Mouse (Mus musculus) CD4-positive, CD25-positive, alpha-beta regulatory T cell, adult 2 months (primary cell): ENCODE data around the gene Gmip.

Experiments used
- DNase-seq: peaks from one replicate; pipeline ENCODE4 v3.0.0-alpha.2; 2012; ENCODE audit warnings: low read depth, low spot score

Gmip gene

DNA sequence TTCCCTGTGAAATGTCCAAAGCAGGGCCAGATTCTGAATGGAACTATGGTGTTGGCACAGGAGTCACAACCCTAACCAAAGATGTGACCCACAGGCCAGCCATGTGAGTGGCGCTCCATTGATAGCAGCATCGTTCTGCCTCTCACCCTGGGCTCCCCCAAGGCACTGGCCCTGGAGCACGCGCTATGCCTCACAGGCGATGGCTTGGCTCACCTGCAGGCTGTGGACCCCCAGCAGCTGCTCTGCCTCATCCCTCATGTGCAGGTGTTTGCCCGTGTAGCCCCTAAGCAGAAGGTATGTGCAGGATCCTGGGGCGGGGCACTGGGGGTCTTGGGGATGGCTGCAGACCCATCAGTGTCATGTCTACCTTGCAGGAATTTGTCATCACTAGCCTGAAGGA lies 5.1 kb upstream of the Gmip start:
- DNase-seq = no peak

GRCm38 (mm10) chr8:69804537-69804936 lies 3.9 kb upstream of the Gmip start:
- no peak for DNase-seq

- no peak for DNase-seq
These were observed 3.4 kb upstream of the Gmip start for GRCm38 (mm10) chr8:69805086-69805485.

GRCm38 (mm10) chr8:69805491-69805890 lies 3.0 kb upstream of the Gmip start:
- no peak for DNase-seq

DNA sequence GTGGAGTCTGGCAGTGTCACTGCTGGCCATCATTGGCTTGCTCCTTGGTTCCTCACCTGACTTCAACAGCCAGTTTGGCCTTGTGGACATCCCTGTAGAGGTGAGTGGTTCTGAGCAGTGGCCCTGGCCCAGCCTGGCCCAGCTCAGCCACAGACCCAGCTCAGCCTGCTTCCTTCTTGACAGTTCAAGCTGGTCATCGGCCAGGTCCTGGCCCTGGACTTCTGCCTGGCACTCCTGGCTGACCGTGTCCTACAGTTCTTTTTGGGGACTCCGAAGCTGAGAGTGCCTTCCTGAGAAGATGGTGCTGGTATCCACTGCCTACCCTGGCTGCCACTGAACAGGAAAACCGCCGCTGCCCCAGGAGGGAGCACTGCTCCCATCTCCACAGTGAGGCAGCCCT lies 1.2 kb upstream of the Gmip start:
- DNase-seq = no peak

GRCm38 (mm10) chr8:69808864-69809403 lies 455 bp downstream of the Gmip start:
- peak; percentile 65 for DNase-seq

DNA sequence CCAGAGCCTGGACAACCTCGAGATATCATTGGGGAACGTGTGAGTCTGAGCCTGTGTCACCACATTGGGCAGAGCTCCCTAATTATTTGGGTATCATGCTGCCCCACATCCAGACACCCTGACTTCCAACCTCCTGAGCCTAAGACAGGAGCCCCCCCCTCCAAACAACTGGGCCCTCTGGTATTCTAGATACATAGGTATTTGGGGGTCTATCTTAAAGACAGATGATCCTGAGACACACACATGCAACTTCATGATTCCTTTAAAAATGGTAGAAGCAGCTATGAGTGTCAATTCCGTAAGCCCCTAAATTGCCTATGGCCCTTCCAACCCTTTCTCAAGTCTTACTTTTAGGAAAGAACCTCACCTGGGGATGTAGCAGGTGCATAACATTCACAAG lies 1.3 kb downstream of the Gmip start:
- DNase-seq = no peak

DNA sequence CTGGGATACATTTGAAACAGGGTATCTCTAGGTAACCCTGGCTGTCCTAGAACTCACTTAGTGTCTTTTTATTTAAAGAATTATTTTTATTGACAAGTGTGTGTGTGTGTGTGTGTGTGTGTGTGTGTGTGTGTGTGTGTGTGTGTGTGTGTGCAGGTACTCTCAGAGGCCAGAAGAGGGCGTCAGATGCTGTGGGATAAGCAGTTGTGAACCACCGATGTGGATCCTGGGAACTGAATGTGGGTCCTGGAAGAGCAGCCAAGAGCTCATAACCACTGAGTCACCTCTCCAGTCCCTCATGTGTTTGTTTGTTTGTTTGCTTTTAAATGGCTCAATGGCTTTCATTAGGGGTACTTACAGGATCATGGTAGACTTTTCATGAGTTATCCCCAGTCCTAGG lies 6.4 kb downstream of the Gmip start:
- DNase-seq = no peak

DNA sequence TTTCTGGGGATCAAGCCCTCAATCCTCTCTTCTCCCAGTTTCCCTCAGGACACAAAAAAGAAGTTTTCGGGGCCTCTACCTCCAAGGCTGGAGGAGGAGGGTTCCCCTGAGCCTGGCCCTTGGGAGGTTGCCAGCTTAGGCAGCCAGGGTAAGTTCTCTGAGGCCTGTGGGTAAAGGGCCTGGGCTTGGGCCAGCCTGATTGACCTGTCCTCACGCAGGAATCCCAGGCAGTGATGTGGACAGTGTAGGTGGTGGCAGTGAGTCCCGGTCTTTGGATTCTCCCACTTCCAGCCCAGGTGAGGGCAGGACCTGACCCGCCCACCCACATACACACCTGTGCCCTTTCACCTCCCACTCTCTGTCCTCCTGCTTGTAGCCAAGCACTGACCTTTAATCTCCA lies 6.9 kb downstream of the Gmip start:
- DNase-seq = no peak

DNA sequence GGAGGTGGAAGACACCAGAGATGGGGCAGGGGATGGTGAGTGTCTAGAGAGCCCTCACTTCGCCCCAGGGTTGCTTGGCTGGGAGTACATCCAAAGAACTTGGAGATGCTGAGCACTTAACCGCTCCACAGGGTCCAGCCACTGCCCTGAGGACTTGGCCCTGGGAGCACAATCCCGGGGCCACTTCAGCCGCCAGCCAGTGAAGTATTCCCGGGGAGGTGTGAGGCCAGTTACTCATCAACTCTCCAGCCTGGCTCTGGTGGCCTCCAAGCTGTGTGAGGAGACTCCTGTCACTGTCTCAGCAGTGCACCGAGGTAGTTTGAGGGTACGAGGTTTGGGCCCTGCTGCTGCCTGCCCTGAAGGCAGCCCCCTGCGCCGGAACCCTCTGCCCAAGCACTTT lies 12.0 kb downstream of the Gmip start:
- DNase-seq = no peak

- no peak for DNase-seq
These were observed 13.5 kb downstream of the Gmip start for GRCm38 (mm10) chr8:69821971-69822385.

- DNase-seq = peak; percentile 84
These were observed 14.1 kb downstream of the Gmip start, which contains the start of gene Lpar2 for GRCm38 (mm10) chr8:69822386-69823191. Gene Lpar2, plus strand, starts transcription at chr8:69822429.

- DNase-seq = no peak
These were observed 17.9 kb downstream of the Gmip start for GRCm38 (mm10) chr8:69826371-69826770.

DNA sequence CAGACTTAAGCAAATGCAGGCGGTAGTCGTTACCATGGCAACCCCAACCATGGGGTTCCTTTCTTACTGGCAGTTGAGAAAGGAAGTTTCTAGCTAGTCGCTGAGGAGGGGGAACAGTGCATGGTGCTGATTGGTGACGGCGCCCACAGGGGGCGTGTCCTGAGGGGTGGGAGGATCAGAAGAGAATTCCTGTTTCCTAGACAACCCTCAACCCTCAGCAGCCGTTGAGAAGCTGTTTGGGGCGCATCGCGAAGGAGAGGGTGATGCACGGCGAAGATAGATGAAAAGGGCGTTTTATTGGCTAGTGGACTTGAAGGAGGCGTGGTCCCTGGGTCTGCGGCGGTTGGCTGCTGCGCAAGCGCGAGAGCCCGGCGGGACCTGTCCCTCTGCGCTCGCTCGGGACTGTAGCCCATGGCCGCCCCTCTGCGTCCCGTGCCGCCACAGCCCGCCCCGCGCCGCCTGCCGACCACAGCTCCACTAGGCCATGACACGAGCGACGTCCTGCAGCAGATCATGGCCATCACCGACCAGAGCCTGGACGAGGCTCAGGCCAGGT lies 23.9 kb downstream of the Gmip start, which contains the start of gene Pbx4:
Pbx4 (plus strand) TSS at position 194 of the 556 bp plus-strand sequence.
- peak; percentile 98 for DNase-seq

GRCm38 (mm10) chr8:69837057-69837682 lies 28.7 kb downstream of the Gmip start:
- DNase-seq = no peak

- no peak for DNase-seq
These were observed 38.9 kb downstream of the Gmip start for GRCm38 (mm10) chr8:69847167-69848065.

- DNase-seq = no peak
These were observed 40.5 kb downstream of the Gmip start for GRCm38 (mm10) chr8:69848951-69849350.

DNA sequence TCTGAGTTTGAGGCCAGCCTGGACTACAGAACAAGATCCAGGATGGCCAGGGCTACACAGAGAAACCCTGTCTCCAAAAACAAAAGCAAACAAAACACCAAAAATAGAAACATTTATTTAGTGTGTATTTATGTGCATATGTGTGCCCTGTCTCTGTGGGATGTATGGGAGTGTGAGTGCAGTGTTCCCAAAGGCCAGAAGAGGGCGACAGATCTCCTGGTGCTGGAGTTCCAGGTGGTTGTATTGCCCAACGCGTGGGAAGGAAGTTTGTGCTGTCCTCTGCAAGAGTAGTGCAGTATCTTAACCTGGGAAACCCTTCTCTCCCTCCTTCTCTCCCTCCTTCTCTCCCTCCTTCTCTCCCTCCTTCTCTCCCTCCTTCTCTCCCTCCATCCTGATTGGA lies 41.4 kb downstream of the Gmip start:
- peak; percentile 50 for DNase-seq

GRCm38 (mm10) chr8:69850926-69851506 lies 42.5 kb downstream of the Gmip start:
- DNase-seq = no peak

GRCm38 (mm10) chr8:69853869-69854268 lies 45.4 kb downstream of the Gmip start:
- DNase-seq = no peak

- DNase-seq = peak; percentile 28
These were observed 52.3 kb downstream of the Gmip start for GRCm38 (mm10) chr8:69860807-69861206.
